Mouse (Mus musculus) cerebellum, adult 8-10 months (tissue): ENCODE results near the gene Iqgap2.

Experiments
- DNase-seq: peaks from one replicate; pipeline ENCODE4 v3.0.0; 2022

The Iqgap2 gene

DNA sequence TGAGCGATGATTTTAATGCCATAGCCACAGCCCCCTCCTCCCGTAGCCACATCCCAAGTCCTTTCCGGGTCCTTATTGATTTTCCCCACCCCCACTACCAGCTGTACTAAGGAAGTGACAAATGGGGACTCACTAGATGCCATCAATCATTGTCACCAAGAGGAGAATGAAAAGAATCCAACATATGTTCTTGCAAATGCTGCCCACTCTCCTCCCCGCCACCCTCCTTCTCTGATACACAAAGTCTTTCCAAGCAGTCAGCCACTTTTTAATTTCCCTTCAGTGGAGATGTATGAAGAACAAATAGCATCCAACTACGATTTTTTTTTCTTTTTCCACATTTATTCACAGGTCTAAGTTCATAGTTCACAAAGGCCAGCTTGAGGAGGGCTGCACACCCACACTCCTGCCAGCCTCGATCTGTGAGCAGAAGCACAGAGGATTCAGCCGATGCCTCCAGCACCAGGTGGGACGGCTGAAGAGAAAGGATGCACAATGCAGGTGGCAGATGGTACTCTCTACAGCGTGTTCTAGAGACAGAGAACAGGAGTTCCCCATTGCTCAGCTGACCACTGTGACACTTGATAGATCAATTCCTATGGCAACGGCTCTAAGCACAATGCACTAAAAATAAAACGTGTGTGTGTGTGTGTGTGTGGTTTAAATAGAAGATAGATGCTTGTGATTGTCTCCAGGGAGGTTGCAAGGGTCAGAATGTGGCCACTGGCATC lies 116.6 kb downstream of the Iqgap2 start:
- peak; percentile 23 for DNase-seq

DNA sequence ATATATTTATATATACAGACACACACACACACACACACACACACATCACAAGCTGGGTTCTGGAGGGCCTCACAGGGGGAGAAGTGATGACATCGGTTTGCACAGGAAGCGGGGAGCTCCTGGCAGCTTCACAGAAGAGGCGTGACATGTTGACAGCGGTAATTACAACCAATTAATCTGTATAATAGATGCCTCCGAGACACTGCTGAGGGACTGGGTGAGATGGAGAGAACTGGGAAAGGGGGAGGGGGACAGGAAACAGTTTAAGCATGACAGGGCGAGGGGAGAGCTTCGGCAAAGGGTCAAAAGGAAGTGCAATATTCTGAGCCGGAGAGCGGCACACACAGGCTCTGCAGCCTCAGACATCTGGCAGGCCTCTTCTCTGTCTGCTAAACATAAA lies 126.7 kb downstream of the Iqgap2 start:
- DNase-seq = no peak

GRCm38 (mm10) chr13:95763876-95764517 lies 127.7 kb downstream of the Iqgap2 start:
- no peak for DNase-seq

GRCm38 (mm10) chr13:95759810-95760209 lies 131.9 kb downstream of the Iqgap2 start:
- DNase-seq = no peak

DNA sequence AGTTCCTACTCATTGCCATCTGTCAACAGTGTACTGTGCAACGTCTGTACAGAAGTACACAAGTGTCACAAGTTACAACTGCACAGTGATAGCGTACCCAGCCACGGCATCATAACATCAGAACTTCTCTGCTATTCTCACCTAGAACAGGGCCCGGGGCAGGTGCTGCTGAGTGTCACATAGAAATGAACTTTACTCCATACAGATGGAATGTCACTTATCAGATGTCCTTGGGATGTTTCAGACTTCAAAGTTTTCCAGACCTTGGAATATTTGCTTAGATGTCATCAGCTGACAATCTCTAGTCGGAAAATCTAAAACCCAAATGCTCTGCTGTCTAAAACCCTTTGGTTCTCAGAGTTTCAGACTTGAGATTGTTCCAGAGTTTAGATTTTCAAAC lies 137.4 kb downstream of the Iqgap2 start:
- no peak for DNase-seq

DNA sequence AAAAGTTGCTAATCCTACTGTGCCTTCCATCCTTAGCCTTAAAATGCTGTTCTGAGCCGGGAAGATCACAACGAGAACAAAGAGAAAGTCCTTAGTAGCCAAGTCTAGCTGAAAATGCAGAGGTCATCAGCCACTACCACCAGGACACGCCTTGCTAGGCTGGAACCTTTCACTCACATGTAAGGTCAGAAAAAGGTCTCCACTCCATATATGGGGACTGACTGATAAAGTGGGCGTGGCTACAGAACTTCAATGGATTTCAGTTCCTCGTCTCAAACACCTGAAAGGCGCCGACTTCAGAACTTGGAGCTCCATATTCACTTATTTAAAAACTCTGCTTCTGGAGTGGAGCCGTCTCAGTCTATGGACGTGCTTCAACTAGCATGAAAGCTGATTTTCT lies 139.3 kb downstream of the Iqgap2 start:
- no peak for DNase-seq

- no peak for DNase-seq
Observed at GRCm38 (mm10) chr13:95747541-95747940, 144.2 kb downstream of the Iqgap2 start.

- DNase-seq = no peak
Observed at GRCm38 (mm10) chr13:95747101-95747500, 144.6 kb downstream of the Iqgap2 start.

- DNase-seq = peak; percentile 14
Observed at GRCm38 (mm10) chr13:95746509-95746908, 145.2 kb downstream of the Iqgap2 start.

- DNase-seq = no peak
Observed at GRCm38 (mm10) chr13:95745451-95745850, 146.3 kb downstream of the Iqgap2 start.

- DNase-seq = no peak
Observed at GRCm38 (mm10) chr13:95742881-95743466, 148.7 kb downstream of the Iqgap2 start.

GRCm38 (mm10) chr13:95741813-95742689 lies 149.7 kb downstream of the Iqgap2 start:
- DNase-seq = no peak

DNA sequence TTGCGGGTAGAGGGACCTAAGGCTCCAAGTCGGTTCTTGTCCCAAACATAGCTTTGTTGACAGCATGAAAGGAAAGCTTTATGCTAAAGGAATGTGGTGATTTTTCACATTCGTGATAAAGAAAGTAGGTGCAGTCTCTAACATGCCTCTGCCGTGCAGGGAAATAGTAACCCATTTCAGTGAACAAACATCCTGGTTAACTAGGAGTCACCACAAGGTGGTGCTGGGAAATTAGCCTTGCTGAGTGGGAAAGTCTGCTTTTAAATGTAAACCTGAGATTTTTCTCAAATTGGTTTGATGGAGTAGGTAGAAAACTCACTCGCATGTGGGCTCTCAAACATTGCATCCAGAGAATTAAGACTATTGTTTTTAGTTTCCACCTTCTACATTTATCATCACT lies 152.1 kb downstream of the Iqgap2 start:
- DNase-seq = no peak

GRCm38 (mm10) chr13:95730491-95730890 lies 161.2 kb downstream of the Iqgap2 start:
- DNase-seq = no peak

DNA sequence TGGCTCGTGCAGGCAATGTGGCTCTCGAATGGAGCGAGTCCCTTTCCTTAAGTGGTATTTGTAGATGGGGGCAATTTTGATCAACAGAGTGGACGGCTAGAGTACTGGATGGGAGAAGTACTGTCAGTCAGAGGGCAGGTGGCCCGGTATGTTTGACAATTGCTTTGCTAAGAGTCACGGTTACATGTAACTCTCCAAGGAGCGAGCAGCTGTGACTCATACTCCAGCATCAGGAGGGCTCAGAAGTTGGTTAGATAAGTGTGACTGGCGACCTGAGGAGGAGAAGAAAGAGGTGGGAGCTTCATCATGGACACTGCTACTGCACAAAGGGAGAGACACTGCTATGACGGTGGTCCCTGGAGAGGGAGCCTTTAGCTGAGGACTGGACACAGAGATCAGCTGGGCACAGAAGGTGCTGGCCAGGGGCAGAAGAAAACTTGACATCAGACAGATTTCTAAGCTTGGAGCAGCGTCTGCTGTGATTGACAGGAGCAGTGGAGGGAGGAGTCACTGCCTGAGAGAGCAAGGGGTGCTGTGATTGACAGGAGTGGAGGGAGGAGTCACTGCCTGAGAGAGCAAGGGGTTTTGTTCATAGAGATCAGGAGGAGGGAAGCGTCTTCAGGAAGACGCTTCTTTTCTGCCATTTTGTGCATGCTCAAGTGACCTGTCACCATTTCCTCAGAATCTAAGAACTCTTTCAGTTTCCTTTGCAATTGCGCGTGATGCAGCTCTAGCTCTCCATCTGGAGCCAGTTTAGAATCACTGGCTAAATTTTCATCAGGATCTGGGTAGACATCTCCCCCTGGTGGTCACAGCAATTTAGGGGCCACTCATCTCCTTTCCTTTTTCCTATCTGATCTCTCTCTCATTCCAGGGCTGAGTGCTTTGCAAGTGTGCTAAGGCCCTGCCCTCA lies 172.1 kb downstream of the Iqgap2 start:
- DNase-seq = peak; percentile 44

GRCm38 (mm10) chr13:95715356-95715755 lies 176.4 kb downstream of the Iqgap2 start:
- no peak for DNase-seq

GRCm38 (mm10) chr13:95714271-95714975 lies 177.3 kb downstream of the Iqgap2 start:
- DNase-seq = no peak

DNA sequence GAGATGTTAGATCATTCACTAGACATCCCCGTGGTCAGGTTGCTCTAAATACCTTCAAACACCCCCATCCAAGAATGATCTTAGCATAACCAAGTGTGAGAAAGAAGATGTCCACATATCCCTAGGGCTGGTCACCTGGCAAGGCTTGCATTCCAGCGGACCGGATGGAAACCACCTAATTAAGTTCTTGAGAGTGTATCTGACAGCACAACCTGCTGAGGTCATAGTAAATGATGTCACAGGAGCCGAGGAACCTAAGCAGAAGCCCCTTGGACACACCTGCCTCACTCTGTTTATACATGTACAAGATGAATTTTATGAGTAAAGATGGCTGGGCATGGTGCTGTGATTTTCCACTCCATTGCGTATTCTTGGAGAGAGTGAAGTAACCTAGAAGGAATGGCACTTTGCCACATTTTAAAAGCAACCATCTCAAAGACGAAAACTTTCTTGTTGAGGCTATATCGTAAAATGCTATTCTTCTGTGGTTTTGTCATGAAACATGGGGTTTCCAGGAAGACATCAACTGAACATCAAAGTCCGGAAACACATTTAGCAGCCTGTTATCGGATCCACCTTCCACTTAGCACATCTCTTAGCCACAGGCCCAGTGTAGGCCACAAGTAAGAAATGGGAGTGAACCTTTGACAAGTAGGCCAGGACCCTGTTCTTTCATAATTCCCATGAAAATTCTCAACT lies 179.0 kb downstream of the Iqgap2 start:
- no peak for DNase-seq

GRCm38 (mm10) chr13:95712054-95712453 lies 179.7 kb downstream of the Iqgap2 start:
- no peak for DNase-seq

DNA sequence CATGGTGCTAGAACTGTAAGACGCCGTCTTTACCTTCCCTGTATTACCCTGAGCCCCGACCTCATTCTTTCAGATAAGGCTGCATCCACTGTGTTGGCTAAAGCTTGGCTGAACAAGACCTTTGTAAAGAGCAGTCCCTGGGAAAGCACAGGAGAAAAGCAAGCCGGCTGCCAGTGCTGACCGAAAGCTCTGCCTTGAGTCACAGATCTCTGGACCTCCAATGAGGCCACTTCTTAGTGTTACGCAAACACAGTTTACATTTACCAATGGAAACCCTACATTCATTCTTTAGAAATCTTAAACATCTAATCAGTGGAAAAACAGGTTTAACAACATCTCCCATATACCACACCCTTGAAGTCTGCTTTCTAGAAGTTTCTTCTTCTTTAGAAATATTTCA lies 186.1 kb downstream of the Iqgap2 start:
- no peak for DNase-seq

DNA sequence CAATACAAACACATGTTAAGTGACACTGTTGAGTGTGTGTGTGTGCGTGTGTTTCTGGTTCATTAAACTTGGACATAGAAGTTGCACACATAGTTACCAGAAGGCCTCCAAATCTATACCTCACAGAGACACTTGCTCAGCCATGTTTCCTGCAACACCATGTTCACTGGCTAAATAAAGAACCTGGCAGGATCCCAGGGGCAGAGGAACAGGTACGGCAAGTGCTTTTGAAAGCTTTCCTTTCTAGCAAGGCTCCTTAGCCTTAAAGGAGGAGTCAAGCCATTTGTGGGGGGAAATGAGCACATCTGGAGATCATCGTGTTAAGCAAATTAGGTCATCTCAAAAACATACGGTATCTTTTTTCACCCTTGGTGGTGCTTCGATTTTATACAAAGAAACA lies 188.3 kb downstream of the Iqgap2 start:
- no peak for DNase-seq
